Mouse (Mus musculus) spleen, postnatal 36 days (tissue): ENCODE data around the gene Cd3d.
"Not testable (repeated sequence)": the region's sequence is repeated elsewhere in the genome, so short reads cannot be mapped to it uniquely, and the experiment has no call there.

Experiments
- DNase-seq, 2 experiments: peaks; one replicate each; pipeline ENCODE4 v3.0.0; 2022; ENCODE audit warnings: low spot score in 2 of 2, mixed read lengths in 1 of 2

Cd3d gene

DNA sequence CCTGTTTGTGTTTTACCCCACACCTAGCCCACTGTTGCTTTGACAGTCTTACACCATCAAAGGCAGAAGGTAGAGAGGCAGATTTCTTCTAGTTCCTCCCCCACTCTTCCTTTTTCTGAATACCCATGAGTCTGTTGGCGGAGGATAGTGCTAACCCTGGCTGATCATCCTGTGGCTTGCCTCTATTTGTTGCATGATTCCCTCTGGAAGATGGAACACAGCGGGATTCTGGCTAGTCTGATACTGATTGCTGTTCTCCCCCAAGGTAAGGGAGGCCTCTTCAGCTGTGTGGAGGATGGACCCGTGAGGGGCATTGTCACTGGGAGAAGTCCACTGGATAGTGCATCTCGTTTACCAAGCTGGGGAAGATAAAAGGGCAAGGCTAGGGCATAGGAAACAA lies at the start of gene Cd3d:
TSS of gene Cd3d (plus strand) at position 111 of the 400 bp plus-strand sequence.
- peak in 1 of 2 experiments; percentile 22 for DNase-seq

DNA sequence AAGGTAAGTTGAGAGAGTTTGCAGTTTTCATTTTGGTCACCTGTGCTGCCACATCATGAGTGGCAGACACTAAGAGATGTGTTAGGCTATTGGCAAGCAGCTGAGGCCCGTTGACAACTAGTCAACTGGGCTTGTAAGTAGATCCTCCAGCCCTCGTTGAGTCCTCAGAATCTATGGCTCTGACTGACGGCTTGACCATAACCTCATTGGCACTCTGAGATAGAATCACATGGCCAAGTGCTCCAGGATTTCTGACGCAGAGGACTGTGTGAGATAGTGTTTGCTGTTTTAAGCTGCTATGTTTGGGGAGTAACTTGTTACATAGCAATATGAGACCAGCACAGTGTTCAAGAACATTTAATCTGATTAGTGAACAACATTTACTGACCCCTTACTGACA lies 39.8 kb upstream of the Cd3d start:
- DNase-seq = no peak

- no peak for DNase-seq
These were observed 39.2 kb upstream of the Cd3d start for GRCm38 (mm10) chr9:44942421-44942820.

- no peak for DNase-seq
These were observed 35.3 kb upstream of the Cd3d start for GRCm38 (mm10) chr9:44946185-44946695.

DNA sequence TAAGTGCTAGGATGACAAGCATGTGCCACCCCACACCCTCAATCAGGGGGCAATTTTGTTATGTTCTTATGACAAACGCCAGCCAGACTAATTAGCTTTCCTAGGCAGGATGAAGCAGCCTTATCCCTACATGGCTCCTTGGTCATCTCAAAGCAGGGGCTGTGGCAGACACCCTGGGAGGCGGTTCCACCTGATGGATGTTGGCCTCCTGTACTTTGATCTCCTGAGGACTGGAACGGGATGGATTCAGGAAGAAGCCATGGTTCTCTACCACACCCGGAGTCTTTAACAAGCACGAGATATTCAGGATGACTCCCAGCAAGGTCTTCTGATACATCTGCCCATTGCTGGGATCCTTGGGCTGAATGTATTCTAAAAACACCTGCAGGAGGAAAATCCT lies 33.8 kb upstream of the Cd3d start:
- DNase-seq = no peak

DNA sequence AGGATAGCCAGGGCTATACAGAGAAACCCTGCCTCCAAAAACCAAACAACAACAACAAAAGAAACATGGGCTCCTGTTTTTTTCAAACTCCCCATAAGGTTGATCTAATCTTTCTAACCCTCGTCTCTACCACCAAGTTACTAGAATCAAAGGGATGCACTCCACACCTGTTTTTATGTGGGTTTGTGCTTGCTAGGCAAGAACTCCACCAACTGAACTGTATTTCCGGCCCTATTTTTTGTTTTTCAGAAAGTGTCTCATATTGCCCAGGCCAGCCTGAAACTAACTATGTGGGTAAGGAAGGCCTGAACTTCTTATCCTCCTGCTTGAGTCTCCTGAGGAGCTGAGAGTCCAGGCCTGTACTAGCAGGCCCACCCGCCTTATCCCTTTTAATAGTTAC lies 27.2 kb upstream of the Cd3d start:
- DNase-seq = peak in 1 of 2 experiments; percentile 11

- peak; percentile 98 for DNase-seq
These were observed 16.3 kb upstream of the Cd3d start, which contains the start of gene Ube4a for GRCm38 (mm10) chr9:44965126-44965832. Gene Ube4a (minus strand): TSS chr9:44965600.

DNA sequence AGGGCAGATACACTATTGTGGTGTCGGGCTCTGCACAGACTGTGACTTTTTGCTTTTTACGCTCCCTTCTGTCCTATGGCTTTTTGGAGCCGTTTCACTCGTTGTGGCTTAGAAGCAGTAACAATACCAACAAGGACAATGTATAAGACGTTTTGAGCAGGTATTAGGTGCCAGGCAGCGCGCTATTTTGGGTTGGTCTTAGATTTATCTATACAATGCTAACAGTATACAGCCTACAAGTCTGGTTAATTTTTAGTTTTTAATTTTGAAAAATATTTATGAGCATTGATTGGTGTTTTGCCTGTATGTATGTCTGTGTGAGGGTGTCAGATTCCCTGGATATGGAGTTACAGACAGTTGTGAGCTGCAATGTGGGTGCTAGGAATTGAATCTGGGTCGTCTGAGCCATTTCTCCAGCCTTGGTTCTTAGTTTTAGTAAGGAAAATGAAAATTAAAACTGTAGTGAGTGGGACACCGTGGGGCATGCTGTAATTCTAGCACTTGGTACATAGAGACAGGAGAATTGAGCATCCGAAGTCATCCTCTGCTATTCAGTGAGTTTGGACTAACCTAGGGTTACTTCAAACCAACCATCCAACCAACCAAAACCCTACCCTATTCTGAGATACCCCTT lies 15.6 kb upstream of the Cd3d start:
- no peak for DNase-seq

- peak; percentile 74 to 77 for DNase-seq
These were observed 14.8 kb upstream of the Cd3d start for GRCm38 (mm10) chr9:44966815-44967242.

DNA sequence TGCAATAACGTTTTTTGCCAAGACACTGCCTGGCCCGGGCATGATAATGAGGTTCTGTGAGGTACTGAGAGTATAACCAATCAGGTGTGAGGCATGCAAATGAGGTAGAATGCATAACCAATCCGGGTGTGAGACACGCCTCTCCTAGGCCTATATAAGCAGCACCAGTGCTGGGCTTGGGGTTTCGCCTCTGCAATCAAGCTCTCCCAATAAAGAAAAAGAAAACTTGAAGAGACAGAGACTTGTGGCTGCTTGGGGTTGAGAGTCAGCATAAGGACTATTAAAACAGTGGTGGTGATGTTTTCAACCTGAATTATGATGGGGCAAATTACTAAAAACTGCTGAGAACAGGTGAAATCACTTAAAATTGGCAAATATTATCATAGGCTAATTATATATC lies 13.8 kb upstream of the Cd3d start:
- DNase-seq = not testable (repeated sequence)

- DNase-seq = no peak
These were observed 12.1 kb upstream of the Cd3d start for GRCm38 (mm10) chr9:44969450-44969849.

GRCm38 (mm10) chr9:44977813-44978212 lies 3.8 kb upstream of the Cd3d start:
- no peak for DNase-seq

DNA sequence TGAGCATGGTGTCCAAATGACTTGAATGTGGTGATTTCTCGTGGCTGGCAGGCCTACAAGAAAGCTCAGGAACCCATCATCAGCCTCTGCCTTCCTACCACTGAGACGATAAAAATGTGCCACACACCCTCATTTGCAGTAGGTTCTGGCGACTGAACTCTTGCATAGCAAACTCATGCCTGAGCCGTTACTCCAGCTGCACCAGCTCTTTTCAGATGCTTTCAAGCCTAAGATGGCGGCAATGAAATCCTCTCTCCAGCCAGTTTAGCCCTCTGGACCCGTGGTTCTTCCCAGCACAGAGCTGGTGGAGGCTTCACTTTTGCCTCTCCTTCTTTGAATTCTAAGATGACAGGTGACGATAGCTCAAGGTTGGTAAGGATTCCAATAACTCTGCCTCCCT lies 1.8 kb upstream of the Cd3d start:
- DNase-seq = no peak

DNA sequence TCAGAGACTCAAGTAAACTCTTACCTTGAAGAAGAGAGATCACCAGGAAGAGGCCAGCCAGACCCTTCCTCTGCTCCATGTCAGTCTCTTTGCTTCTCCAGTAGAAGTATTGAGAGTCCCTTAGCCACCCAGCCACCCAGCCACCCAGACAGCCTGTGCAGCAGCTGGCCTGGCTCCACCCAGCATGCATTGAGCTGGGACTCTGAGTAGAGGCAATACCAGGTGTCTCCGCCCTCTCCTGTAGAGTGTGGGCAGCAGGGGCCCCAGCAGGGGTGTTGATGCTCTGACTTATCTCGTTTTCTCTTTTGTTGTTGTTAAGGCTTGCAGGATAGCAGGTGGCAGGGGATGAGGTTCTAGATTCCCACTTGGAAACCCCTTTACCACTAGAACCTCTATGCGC lies 1.3 kb upstream of the Cd3d start, which contains the start of gene Cd3g:
TSS of gene Cd3g (minus strand) at position 190 of the 400 bp plus-strand sequence.
- DNase-seq = peak; percentile 48 to 64

DNA sequence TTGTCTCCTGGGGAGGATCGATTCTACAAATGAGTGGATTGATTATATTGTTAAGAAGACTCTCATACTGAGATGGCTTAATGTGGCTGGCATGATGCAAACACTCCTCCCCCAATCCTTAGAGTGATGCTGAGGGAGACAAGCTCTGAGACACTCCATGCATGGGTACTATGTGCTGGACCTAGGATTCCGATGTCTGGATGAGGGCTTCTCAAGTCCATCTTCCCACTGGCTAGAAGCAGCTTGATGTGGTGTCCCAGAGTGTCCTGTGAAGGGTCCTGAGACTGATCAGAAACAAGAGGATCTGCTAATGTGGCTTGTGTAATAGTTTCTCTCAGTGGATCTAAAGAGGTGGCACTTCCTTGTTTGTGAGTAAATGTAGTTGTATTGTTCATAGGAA lies 482 bp upstream of the Cd3d start:
- no peak for DNase-seq

DNA sequence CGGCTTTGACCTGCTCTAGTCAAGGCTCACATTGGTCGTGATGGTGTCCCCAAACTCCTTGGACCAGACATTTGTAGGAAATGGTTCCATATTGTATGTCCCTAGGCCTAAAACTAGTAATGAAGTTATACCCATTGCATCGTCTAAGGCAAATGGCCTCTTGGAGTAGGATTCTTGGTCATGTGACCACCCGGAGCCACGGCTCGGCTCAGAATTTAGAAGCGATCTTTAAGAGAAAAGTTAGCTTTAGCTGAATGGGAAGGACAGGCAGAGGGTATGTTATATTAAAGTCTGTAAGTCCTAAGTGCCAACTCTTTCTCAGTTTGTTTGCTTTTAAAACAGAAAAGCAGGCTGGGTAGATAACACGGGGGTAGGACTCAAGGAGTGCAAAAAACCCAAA lies 495 bp downstream of the Cd3d start:
- no peak for DNase-seq

- no peak for DNase-seq
These were observed 945 bp downstream of the Cd3d start for GRCm38 (mm10) chr9:44982531-44982930.

DNA sequence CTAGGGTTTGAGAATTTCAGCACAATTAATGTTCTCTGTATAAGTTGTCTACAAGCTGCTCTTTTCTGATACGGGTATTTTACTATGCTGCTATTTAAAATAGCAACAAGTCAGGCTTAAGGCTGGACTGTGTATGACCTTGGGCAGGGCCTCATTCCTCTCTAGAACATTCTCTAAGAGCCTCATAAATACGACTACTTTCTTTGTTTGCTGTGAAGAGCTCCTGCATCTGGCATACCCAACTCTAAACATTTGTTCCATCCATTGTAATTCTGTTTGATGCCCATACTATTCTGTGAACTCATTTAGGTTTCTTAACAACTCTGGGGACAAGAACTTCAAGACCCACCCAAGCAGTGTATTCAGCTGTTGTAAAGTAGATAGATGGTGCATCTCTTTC lies 1.4 kb downstream of the Cd3d start:
- DNase-seq = no peak

DNA sequence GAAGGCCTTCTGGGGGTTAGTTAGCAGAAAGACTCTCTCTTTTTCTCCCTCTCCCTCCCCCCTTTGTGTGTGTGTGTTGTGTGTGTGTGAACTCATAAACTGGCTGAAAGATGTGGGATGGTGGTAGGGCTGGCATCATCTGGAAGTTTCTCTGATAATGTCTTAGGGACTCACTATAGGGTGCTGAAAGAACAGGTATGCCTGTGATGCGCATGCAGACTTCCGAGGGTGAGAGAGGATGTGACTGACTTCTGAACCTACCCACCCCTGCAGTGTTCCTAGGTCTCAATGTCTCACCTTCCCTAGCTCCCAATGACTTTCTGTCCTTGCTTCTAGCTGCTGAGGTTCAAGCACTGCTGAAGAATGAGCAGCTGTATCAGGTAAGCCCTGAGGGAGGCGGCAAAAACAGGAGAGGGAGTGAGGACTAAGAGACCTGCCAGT lies 4.2 kb downstream of the Cd3d start:
- DNase-seq = peak in 1 of 2 experiments; percentile 18

- DNase-seq = peak; percentile 89
These were observed 4.7 kb downstream of the Cd3d start for GRCm38 (mm10) chr9:44986242-44986781.

- DNase-seq = peak in 1 of 2 experiments; percentile 13
These were observed 5.4 kb downstream of the Cd3d start for GRCm38 (mm10) chr9:44986976-44987375.

GRCm38 (mm10) chr9:44991821-44992220 lies 10.2 kb downstream of the Cd3d start:
- no peak for DNase-seq

DNA sequence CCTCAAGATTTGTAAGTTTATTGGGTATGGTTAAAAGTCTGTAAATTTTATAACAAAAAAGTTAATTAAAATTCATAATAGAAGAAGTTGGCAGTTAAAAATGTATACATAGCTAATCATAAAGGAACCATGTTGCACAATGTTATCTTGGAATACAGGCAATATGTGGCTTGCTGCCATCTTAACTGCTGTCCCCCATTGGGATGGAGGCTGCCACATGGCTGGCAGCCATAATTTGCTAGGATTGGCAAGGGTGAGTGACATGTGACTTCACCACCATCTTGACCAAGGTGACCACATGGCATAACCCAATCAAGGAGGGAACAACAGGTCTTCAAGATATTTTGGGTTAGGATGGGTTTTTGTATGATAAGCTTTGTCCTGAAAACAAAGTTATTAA lies 10.7 kb downstream of the Cd3d start:
- no peak for DNase-seq
